Mouse (Mus musculus): ENCODE data around the gene Erp29.

- TF ChIP-seq POLR2A (IDR thresholded peaks at IDR 0.05; ENCODE audit: borderline replicate concordance, low read depth, low read length) (no peak), CTCF (IDR thresholded peaks at IDR 0.05; ENCODE audit: low read depth, low read length) (peak; percentile 26; the same call in 1 of the 2 replicates)
Measured at GRCm38 (mm10) chr5:121448450-121448849, 3.9 kb downstream of the Erp29 start.

Measured in bone marrow macrophage, adult 2 months (primary cell).